Mouse (Mus musculus): ENCODE results near the gene Anks1b. TPM values are rescaled to one million over a fixed set of nuclear protein-coding genes. Genes with fewer than 3 reads are reported as not detected.

Gene Anks1b
- total and polyA plus RNA-seq, 3 experiments, result not detected

- Histone ChIP-seq H3K27me3 (ENCODE audit: control insufficient read depth in 1 of 2, insufficient read depth in 2 of 2, low read length in 2 of 2) (no peaks in the 10 kb centered on the region), H3K79me2 (ENCODE audit: control insufficient read depth, insufficient read depth, low read length, poor library complexity) (no peaks in the 10 kb centered on the region), H3K9me3 (replicated peaks; ENCODE audit: insufficient read depth, low read length) (no peaks in the 10 kb centered on the region), H3K9ac (ENCODE audit: control insufficient read depth, low read depth, low read length, poor library complexity, severe bottlenecking) (no peak overlapping the region), H3K27ac (ENCODE audit: control insufficient read depth, low read depth, low read length) (no peak overlapping the region), H3K4me3 (ENCODE audit: control insufficient read depth in 1 of 2, insufficient read depth in 1 of 2, low read depth in 2 of 2, low read length in 2 of 2) (no peak overlapping the region), H3K36me3 (ENCODE audit: control insufficient read depth in 1 of 2, insufficient read depth in 2 of 2, low read length in 2 of 2) (no peaks in the 10 kb centered on the region), H3K4me1 (ENCODE audit: control insufficient read depth in 1 of 2, insufficient read depth in 2 of 2, low read length in 2 of 2) (no peaks in the 10 kb centered on the region)
- DNase-seq (ENCODE audit: low read depth, low spot score), result no peak
- TF ChIP-seq MXI1 (IDR thresholded peaks at IDR 0.05; ENCODE audit: low read depth, low read length), result no peak
- no peak for TF ChIP-seq ZMIZ1 (IDR thresholded peaks at IDR 0.05; ENCODE audit: low read depth, low read length)
- no peak for TF ChIP-seq E2F4 (IDR thresholded peaks at IDR 0.05; ENCODE audit: borderline replicate concordance, low read depth, low read length)
- no peak for TF ChIP-seq CHD2 (IDR thresholded peaks at IDR 0.05; ENCODE audit: low read length)
- TF ChIP-seq ZKSCAN1 (IDR thresholded peaks at IDR 0.05; ENCODE audit: low read depth, low read length), result no peak
- no peak for TF ChIP-seq USF1 (IDR thresholded peaks at IDR 0.05; ENCODE audit: low read depth, low read length)
- no peak for TF ChIP-seq ZNF384 (IDR thresholded peaks at IDR 0.05; ENCODE audit: low read depth, low read length)
Measured at GRCm38 (mm10) chr10:90811446-90811845, 938.1 kb downstream of the Anks1b start.

GRCm38 (mm10) chr10:90813326-90813725 is 940.0 kb downstream of the Anks1b start:
- DNase-seq (ENCODE audit: low read depth, low spot score), result no peak
- no peak for TF ChIP-seq USF1 (IDR thresholded peaks at IDR 0.05; ENCODE audit: low read depth, low read length)
- TF ChIP-seq MAFK (IDR thresholded peaks at IDR 0.05; ENCODE audit: borderline replicate concordance, low read depth, low read length), result no peak
- no peak for TF ChIP-seq USF2 (IDR thresholded peaks at IDR 0.05; ENCODE audit: borderline replicate concordance in 1 of 2, insufficient read depth in 1 of 2, low read depth in 1 of 2, low read length in 2 of 2)
- TF ChIP-seq TAL1 (IDR thresholded peaks at IDR 0.05; ENCODE audit: low read length), result no peak
- H3K79me2 ChIP-seq (ENCODE audit: control insufficient read depth, insufficient read depth, low read length, poor library complexity), result no peaks in the 10 kb centered on the region

DNA sequence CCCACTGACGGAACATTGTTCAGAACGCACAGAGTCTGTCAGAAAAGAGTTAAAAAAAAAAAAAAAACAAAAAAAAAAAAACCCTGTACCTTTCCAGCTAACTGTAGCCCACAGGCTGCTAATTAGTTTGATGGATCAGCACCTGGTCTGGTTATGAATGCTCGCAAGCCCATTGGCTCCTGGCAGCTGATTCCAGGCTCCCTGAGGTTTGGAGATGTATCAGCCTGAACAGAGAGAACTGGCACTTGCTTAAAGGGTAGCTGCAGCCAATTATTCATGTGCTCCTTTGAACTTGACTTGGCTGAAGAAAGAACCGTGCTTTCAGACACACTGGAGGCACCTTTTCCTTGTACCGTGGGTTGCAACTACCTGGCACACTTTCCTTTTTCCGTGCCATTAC is 941.1 kb downstream of the Anks1b start:
- no peak for TF ChIP-seq NELFE (IDR thresholded peaks at IDR 0.05; ENCODE audit: low read depth, low read length)
- Histone ChIP-seq H3K4me1 (ENCODE audit: control insufficient read depth in 1 of 2, insufficient read depth in 2 of 2, low read length in 2 of 2) (no peaks in the 10 kb centered on the region), H3K9ac (ENCODE audit: control insufficient read depth, low read depth, low read length, poor library complexity, severe bottlenecking) (no peak overlapping the region), H3K9me3 (replicated peaks; ENCODE audit: insufficient read depth, low read length) (no peaks in the 10 kb centered on the region), H3K4me3 (ENCODE audit: control insufficient read depth in 1 of 2, insufficient read depth in 1 of 2, low read depth in 2 of 2, low read length in 2 of 2) (no peak overlapping the region), H3K27ac (ENCODE audit: control insufficient read depth, low read depth, low read length) (no peak overlapping the region), H3K36me3 (ENCODE audit: control insufficient read depth in 1 of 2, insufficient read depth in 2 of 2, low read length in 2 of 2) (no peaks in the 10 kb centered on the region), H3K27me3 (ENCODE audit: control insufficient read depth in 1 of 2, insufficient read depth in 2 of 2, low read length in 2 of 2) (no peaks in the 10 kb centered on the region), H3K79me2 (ENCODE audit: control insufficient read depth, insufficient read depth, low read length, poor library complexity) (no peaks in the 10 kb centered on the region)
- no peak for DNase-seq (ENCODE audit: low read depth, low spot score)

More at GRCm38 (mm10) chr10:90813326-90813725, 940.0 kb downstream of the Anks1b start:
- Histone ChIP-seq H3K4me3 (ENCODE audit: control insufficient read depth in 1 of 2, insufficient read depth in 1 of 2, low read depth in 2 of 2, low read length in 2 of 2) (no peak overlapping the region), H3K9me3 (replicated peaks; ENCODE audit: insufficient read depth, low read length) (no peaks in the 10 kb centered on the region), H3K27ac (ENCODE audit: control insufficient read depth, low read depth, low read length) (no peak overlapping the region), H3K9ac (ENCODE audit: control insufficient read depth, low read depth, low read length, poor library complexity, severe bottlenecking) (no peak overlapping the region), H3K27me3 (ENCODE audit: control insufficient read depth in 1 of 2, insufficient read depth in 2 of 2, low read length in 2 of 2) (no peaks in the 10 kb centered on the region), H3K4me1 (ENCODE audit: control insufficient read depth in 1 of 2, insufficient read depth in 2 of 2, low read length in 2 of 2) (no peaks in the 10 kb centered on the region), H3K36me3 (ENCODE audit: control insufficient read depth in 1 of 2, insufficient read depth in 2 of 2, low read length in 2 of 2) (no peaks in the 10 kb centered on the region)
